Mouse (Mus musculus) MEL (cell line): Measurements from ENCODE around the gene Fto. TPM values are rescaled to one million over a fixed set of nuclear protein-coding genes. Genes with fewer than 3 reads are reported as not detected.
A peak's percentile ranks its signal among the peaks of the same experiment; 100 is the strongest.

Source experiments
- DNase-seq: peaks from one replicate; pipeline ENCODE4 v3.0.0; 2011; ENCODE audit warnings: low read depth, low spot score
- H3K27ac ChIP-seq: 2 replicates; pipeline ENCODE4 v1.5.1; 2012; ENCODE audit warnings: low read depth, mild to moderate bottlenecking, control low read depth, low read length, moderate library complexity; ENCODE audit not compliant: control insufficient read depth
- H3K27me3 ChIP-seq, 2 experiments: fragments of 150-350 bp in 1 of 2; sonication (generic) in 1 of 2; 2 replicates each; pipeline ENCODE4 v1.6.1; 2012; ENCODE audit warnings: low read length in 2 of 2, mild to moderate bottlenecking in 2 of 2, improper control_type of control experiment in 1 of 2, moderate library complexity in 1 of 2; ENCODE audit not compliant: insufficient read depth in 2 of 2, control insufficient read depth in 1 of 2
- H3K36me3 ChIP-seq, 2 experiments: 2 replicates each; pipeline ENCODE4 v1.6.1; 2012 to 2014; ENCODE audit warnings: low read length in 2 of 2, improper control_type of control experiment in 1 of 2, inconsistent platforms in 1 of 2, mild to moderate bottlenecking in 1 of 2; ENCODE audit not compliant: insufficient read depth in 2 of 2, control insufficient read depth in 1 of 2
- H3K4me1 ChIP-seq, 2 experiments: fragments of 150-350 bp in 1 of 2; sonication (generic) in 1 of 2; 2 replicates each; pipeline ENCODE4 v1.6.1; 2012; ENCODE audit warnings: low read length in 2 of 2, improper control_type of control experiment in 1 of 2, mild to moderate bottlenecking in 1 of 2; ENCODE audit not compliant: insufficient read depth in 2 of 2, control insufficient read depth in 1 of 2
- H3K4me3 ChIP-seq, 2 experiments: fragments of 150-350 bp in 1 of 2; sonication (generic) in 1 of 2; 2 replicates each; pipeline ENCODE4 v1.5.1; 2012; ENCODE audit warnings: low read depth in 2 of 2, low read length in 2 of 2, mild to moderate bottlenecking in 2 of 2, moderate library complexity in 2 of 2, control low read depth in 1 of 2, improper control_type of control experiment in 1 of 2; ENCODE audit not compliant: control insufficient read depth in 1 of 2, insufficient read depth in 1 of 2
- H3K79me2 ChIP-seq: 2 replicates; pipeline ENCODE4 v1.6.1; 2012; ENCODE audit warnings: mild to moderate bottlenecking, low read length, moderate library complexity; ENCODE audit not compliant: control insufficient read depth, poor library complexity, insufficient read depth
- H3K9ac ChIP-seq: 2 replicates; pipeline ENCODE4 v1.6.1; 2012; ENCODE audit warnings: low read depth, mild to moderate bottlenecking, control low read depth, low read length, moderate library complexity; ENCODE audit not compliant: control insufficient read depth, poor library complexity, severe bottlenecking
- H3K9me3 ChIP-seq: fragments of 150-350 bp; sonication (generic); replicated peaks from 2 replicates; pipeline ENCODE4 v1.6.1; 2012; ENCODE audit warnings: mild to moderate bottlenecking, low read length, improper control_type of control experiment, moderate library complexity; ENCODE audit not compliant: insufficient read depth
- BHLHE40 ChIP-seq: IDR thresholded peaks from 2 replicates; pipeline ENCODE4 v1.6.1; 2012; ENCODE audit warnings: low read depth, mild to moderate bottlenecking, inconsistent platforms, low read length, improper control_type of control experiment, borderline replicate concordance
- CHD1 ChIP-seq: IDR thresholded peaks from 2 replicates; pipeline ENCODE4 v1.6.1; 2012; ENCODE audit warnings: low read depth, mild to moderate bottlenecking, inconsistent platforms, low read length, improper control_type of control experiment
- CHD2 ChIP-seq: IDR thresholded peaks from 2 replicates; pipeline ENCODE4 v1.6.1; 2011; ENCODE audit warnings: low read length, improper control_type of control experiment
- EP300 ChIP-seq, 2 experiments: IDR thresholded peaks; 2 replicates each; pipeline ENCODE4 v1.6.1; 2011; ENCODE audit warnings: improper control_type of control experiment in 2 of 2, low read length in 2 of 2, low read depth in 1 of 2, mild to moderate bottlenecking in 1 of 2
- JUND ChIP-seq: IDR thresholded peaks from 2 replicates; pipeline ENCODE4 v1.6.1; 2011; ENCODE audit warnings: low read depth, mild to moderate bottlenecking, improper control_type of control experiment, low read length
- MAFK ChIP-seq: IDR thresholded peaks from 2 replicates; pipeline ENCODE4 v1.6.1; 2011; ENCODE audit warnings: low read depth, mild to moderate bottlenecking, low read length, improper control_type of control experiment, borderline replicate concordance
- MAZ ChIP-seq: IDR thresholded peaks from 2 replicates; pipeline ENCODE4 v1.6.1; 2012; ENCODE audit warnings: low read depth, mild to moderate bottlenecking, inconsistent platforms, low read length, improper control_type of control experiment
- MXI1 ChIP-seq: IDR thresholded peaks from 2 replicates; pipeline ENCODE4 v1.6.1; 2011; ENCODE audit warnings: mild to moderate bottlenecking, low read depth, low read length, improper control_type of control experiment
- MYC ChIP-seq: IDR thresholded peaks from 2 replicates; pipeline ENCODE4 v1.6.1; 2011; ENCODE audit warnings: low read depth, mild to moderate bottlenecking, low read length, improper control_type of control experiment, moderate library complexity
- NELFE ChIP-seq: IDR thresholded peaks from 2 replicates; pipeline ENCODE4 v1.6.1; 2011; ENCODE audit warnings: low read depth, low read length, improper control_type of control experiment
- NRF1 ChIP-seq: IDR thresholded peaks from 2 replicates; pipeline ENCODE4 v1.6.1; 2014; ENCODE audit warnings: low read depth, mild to moderate bottlenecking, inconsistent platforms, low read length, improper control_type of control experiment, moderate library complexity; ENCODE audit not compliant: poor library complexity, insufficient read depth, severe bottlenecking
- POLR2A ChIP-seq, 2 experiments: IDR thresholded peaks; 2 replicates each; pipeline ENCODE4 v1.6.1; 2011 to 2012; ENCODE audit warnings: low read length in 2 of 2, mild to moderate bottlenecking in 2 of 2, control low read depth in 1 of 2, improper control_type of control experiment in 1 of 2, low read depth in 1 of 2, moderate library complexity in 1 of 2; ENCODE audit not compliant: control insufficient read depth in 1 of 2, insufficient read depth in 1 of 2, poor library complexity in 1 of 2
- POLR2AphosphoS2 ChIP-seq: IDR thresholded peaks from 2 replicates; pipeline ENCODE4 v1.6.1; 2011; ENCODE audit warnings: low read length, improper control_type of control experiment
- POLR2AphosphoS5 ChIP-seq: IDR thresholded peaks from 2 replicates; pipeline ENCODE4 v1.6.1; 2012; ENCODE audit warnings: low read depth, borderline replicate concordance, mild to moderate bottlenecking, inconsistent platforms, low read length, moderate library complexity, mixed read lengths
- RCOR1 ChIP-seq: IDR thresholded peaks from 2 replicates; pipeline ENCODE4 v1.6.1; 2012; ENCODE audit warnings: low read depth, mild to moderate bottlenecking, inconsistent platforms, low read length, improper control_type of control experiment
- SMC3 ChIP-seq: IDR thresholded peaks from 2 replicates; pipeline ENCODE4 v1.6.1; 2011; ENCODE audit warnings: low read depth, low read length, improper control_type of control experiment
- TAL1 ChIP-seq: IDR thresholded peaks from 2 replicates; pipeline ENCODE4 v1.6.1; 2012; ENCODE audit warnings: mild to moderate bottlenecking, inconsistent platforms, low read length, moderate library complexity, mixed read lengths
- TBP ChIP-seq: IDR thresholded peaks from 2 replicates; pipeline ENCODE4 v1.8.0; 2011; ENCODE audit warnings: low read depth, low read length, improper control_type of control experiment
- TCF12 ChIP-seq: IDR thresholded peaks from 2 replicates; pipeline ENCODE4 v1.6.1; 2014; ENCODE audit warnings: low read depth, mild to moderate bottlenecking, inconsistent platforms, low read length, improper control_type of control experiment, moderate library complexity
- UBTF ChIP-seq: IDR thresholded peaks from 2 replicates; pipeline ENCODE4 v1.6.1; 2012; ENCODE audit warnings: low read depth, mild to moderate bottlenecking, inconsistent platforms, low read length, improper control_type of control experiment, moderate library complexity, borderline replicate concordance; ENCODE audit not compliant: insufficient read depth
- USF1 ChIP-seq: IDR thresholded peaks from 2 replicates; pipeline ENCODE4 v1.6.1; 2014; ENCODE audit warnings: low read depth, mild to moderate bottlenecking, inconsistent platforms, low read length, improper control_type of control experiment, moderate library complexity
- USF2 ChIP-seq, 2 experiments: IDR thresholded peaks; 2 replicates each; pipeline ENCODE4 v1.6.1; 2011 to 2012; ENCODE audit warnings: improper control_type of control experiment in 2 of 2, low read length in 2 of 2, borderline replicate concordance in 1 of 2, inconsistent platforms in 1 of 2, low read depth in 1 of 2, mild to moderate bottlenecking in 1 of 2; ENCODE audit not compliant: insufficient read depth in 1 of 2
- ZC3H11A ChIP-seq: IDR thresholded peaks from 2 replicates; pipeline ENCODE4 v1.6.1; 2012; ENCODE audit warnings: low read depth, mild to moderate bottlenecking, inconsistent platforms, low read length, improper control_type of control experiment
- ZMIZ1 ChIP-seq: IDR thresholded peaks from 2 replicates; pipeline ENCODE4 v1.6.1; 2012; ENCODE audit warnings: low read depth, mild to moderate bottlenecking, inconsistent platforms, low read length, improper control_type of control experiment, moderate library complexity
- polyA plus RNA-seq, 2 experiments: library from polyadenylated mRNA; stranded (reverse) in 1 of 2; unstranded in 1 of 2; fragments of >175 nt in 1 of 2; fragments of >200 nt in 1 of 2; gene quantifications; 2 replicates each; pipeline versions ENCODE4 v1.2.1 to v1.2.4; 2012; ENCODE audit warnings: low replicate concordance in 2 of 2, low read depth in 1 of 2; ENCODE audit not compliant: insufficient read length in 2 of 2, insufficient read depth in 1 of 2, missing spikeins in 1 of 2
- total RNA-seq: library from RNA; depleted of rRNA; stranded (reverse); fragments of 300-350 nt; gene quantifications from 2 replicates; pipeline ENCODE4 v1.2.3, GENCODE M21; 2012

The Fto gene
- total and polyA plus RNA-seq, 3 experiments, result 13.5 to 41.1 TPM; not detected in 1

DNA sequence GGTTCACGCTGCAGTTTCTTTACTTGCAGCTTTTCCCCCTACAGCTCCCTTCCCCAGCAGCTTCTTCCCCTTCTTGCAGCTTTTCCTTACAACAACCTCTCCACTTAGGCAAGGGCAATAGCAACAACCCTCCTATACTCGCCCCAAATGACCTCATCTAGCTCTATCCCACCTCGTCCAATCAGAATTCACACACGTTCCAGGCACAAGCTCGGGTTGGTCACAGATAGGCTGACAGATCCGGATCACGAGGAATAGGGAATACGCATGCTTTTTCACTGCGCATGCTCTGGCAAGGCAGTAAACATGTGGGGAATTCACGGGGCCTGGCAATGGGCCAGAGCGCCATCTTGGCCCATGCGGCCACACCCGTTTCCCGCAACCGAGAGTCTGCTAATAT is 122.7 kb downstream of the Fto start:
- no peak for TF ChIP-seq SMC3
- TF ChIP-seq EP300 (IDR thresholded peaks at IDR 0.05; ENCODE audit: low read depth in 1 of 2, low read length in 2 of 2), result no peak
- TF ChIP-seq MXI1, result no peak
- TF ChIP-seq TAL1, result no peak
- TF ChIP-seq POLR2AphosphoS5, result no peak
- TF ChIP-seq NRF1, result no peak
- no peak for TF ChIP-seq CHD2
- TF ChIP-seq JUND, result no peak
- no peak for TF ChIP-seq ZMIZ1
- TF ChIP-seq TCF12, result no peak
- no peak for TF ChIP-seq POLR2AphosphoS2
- TF ChIP-seq UBTF, result no peak
- TF ChIP-seq NELFE, result no peak
- no peak overlapping the region for H3K27ac ChIP-seq
- no peaks in the 10 kb centered on the region for H3K79me2 ChIP-seq
- no peak overlapping the region for H3K9ac ChIP-seq
- DNase-seq, result peak; percentile 29
- H3K36me3 ChIP-seq, result peaks cover 0 to 3% of the 10 kb centered on the region in 2 experiments; a peak in 2 of 4 replicates
- no peaks in the 10 kb centered on the region for H3K9me3 ChIP-seq
- no peak overlapping the region for H3K4me3 ChIP-seq
- H3K27me3 ChIP-seq, result no peaks in the 10 kb centered on the region
- H3K4me1 ChIP-seq, result peaks cover 0 to 6% of the 10 kb centered on the region in 2 experiments; a peak in 3 of 4 replicates

DNA sequence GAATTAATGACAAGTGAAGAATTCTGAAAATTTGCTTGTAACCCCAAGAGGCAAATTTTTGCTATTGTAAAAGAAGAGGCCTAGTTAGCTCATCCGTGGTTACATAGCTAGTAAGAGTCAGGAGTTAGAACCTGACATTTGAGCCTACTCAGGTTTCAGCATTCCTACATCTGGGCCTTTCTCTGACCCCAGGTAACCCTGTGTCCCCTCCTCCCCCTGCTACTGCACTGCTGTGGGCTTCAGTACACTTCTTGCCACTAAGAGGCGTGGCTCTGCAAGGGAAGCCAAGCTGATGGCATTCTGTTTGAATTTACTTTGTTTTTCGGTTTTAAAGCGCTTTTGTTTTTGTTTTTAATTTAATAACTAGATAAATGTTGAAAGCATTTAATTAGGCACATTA is 130.6 kb downstream of the Fto start:
- no peak overlapping the region for H3K9ac ChIP-seq
- H3K9me3 ChIP-seq, result no peaks in the 10 kb centered on the region
- no peak overlapping the region for H3K4me3 ChIP-seq
- H3K36me3 ChIP-seq, result peaks cover 3 to 12% of the 10 kb centered on the region in 2 experiments
- no peaks in the 10 kb centered on the region for H3K79me2 ChIP-seq
- TF ChIP-seq USF1 (no peak), BHLHE40 (no peak), TBP (no peak), RCOR1 (no peak), CHD1 (no peak), ZC3H11A (no peak), TCF12 (no peak), EP300 (IDR thresholded peaks at IDR 0.05; ENCODE audit: low read depth in 1 of 2, low read length in 2 of 2) (no peak), USF2 (IDR thresholded peaks at IDR 0.05; ENCODE audit: borderline replicate concordance in 1 of 2, insufficient read depth in 1 of 2, low read depth in 1 of 2, low read length in 2 of 2) (no peak), MAFK (no peak), SMC3 (no peak), NELFE (no peak), NRF1 (no peak), MYC (no peak), POLR2A (IDR thresholded peaks at IDR 0.05; ENCODE audit: control insufficient read depth in 1 of 2, insufficient read depth in 1 of 2, low read depth in 1 of 2, low read length in 2 of 2, poor library complexity in 1 of 2) (no peak), MAZ (no peak)
- DNase-seq, result peak; percentile 17
- peaks cover 4 to 12% of the 10 kb centered on the region in 2 experiments for H3K4me1 ChIP-seq
- H3K27ac ChIP-seq, result no peak overlapping the region
- H3K27me3 ChIP-seq, result no peaks in the 10 kb centered on the region
